Mouse (Mus musculus) heart, postnatal 0 days (tissue): Measurements from ENCODE around the gene Slc25a39.

Source experiments
- CTCF ChIP-seq: IDR thresholded peaks from 2 replicates; pipeline ENCODE4 v1.5.1; 2016; ENCODE audit warnings: antibody characterized with exemption, control low read depth, low read depth
- EP300 ChIP-seq: IDR thresholded peaks from 2 replicates; pipeline ENCODE4 v1.6.1; 2016; ENCODE audit warnings: antibody characterized with exemption, low read depth

GRCm38 (mm10) chr11:102385075-102385474 lies 22.7 kb downstream of the Slc25a39 start:
- TF ChIP-seq CTCF: no peak
- no peak for TF ChIP-seq EP300
